22 mouse cellular contexts compared by ENCODE assay signal in genomic region chr19:4670776-4671175, GRCm38 (mm10). TPM values are rescaled to one million over a fixed set of nuclear protein-coding genes. Genes with fewer than 3 reads are reported as not detected.
A peak's percentile ranks its signal among the peaks of the same experiment; 100 is the strongest.
DNase-seq lines count a peak whose midpoint lies in the region; ATAC-seq and TF ChIP-seq lines count a peak whose summit lies in the region.
"Had no signal": no experiment of that assay in that cellular context is flagged by ENCODE, and none has a peak within 500 bp of the region (broad histone marks: within the 10 kb centered on the region; RNA-seq: fewer than 3 reads in every experiment).

No protein-coding gene starts in this region.

- WGBS in kidney, adult 2 months: 49% methylated on average over 4 of the region's 4 CpGs
- 26% methylated on average over 4 of the region's 4 CpGs for WGBS in kidney, embryonic 14.5 days
- WGBS in intestine, embryonic 15.5 days: 32% methylated on average over 4 of the region's 4 CpGs
- WGBS in thymus, adult 2 months: 87% methylated on average over 4 of the region's 4 CpGs

- no peak overlapping the region for H3K4me2 ChIP-seq in kidney, embryonic 14.5 days (replicated peaks; ENCODE audit: low read depth, low read length)
- no peak overlapping the region for H3K4me2 ChIP-seq in intestine, embryonic 15.5 days (replicated peaks)
- peak overlapping the region; percentile 8 for H3K4me2 ChIP-seq in myocyte (ENCODE audit: low read depth)
- H3K4me2 ChIP-seq: forebrain, embryonic 13.5 days; heart, embryonic 12.5 days; hindbrain, embryonic 14.5 days had no signal

- no peaks in the 10 kb centered on the region for H3K27me3 ChIP-seq in kidney, adult 2 months (replicated peaks; ENCODE audit: control insufficient read depth, insufficient read depth, low read length)
- H3K27me3 ChIP-seq in kidney, embryonic 14.5 days (ENCODE audit: control insufficient read depth, insufficient read depth, low read length): no peaks in the 10 kb centered on the region
- H3K27me3 ChIP-seq in C2C12 (ENCODE audit: control insufficient read depth, insufficient read depth, insufficient read length) (no peaks in the 10 kb centered on the region), myocyte (ENCODE audit: control insufficient read depth, insufficient read depth, insufficient read length) (no peaks in the 10 kb centered on the region)
- no peaks in the 10 kb centered on the region for H3K27me3 ChIP-seq in intestine, embryonic 15.5 days (replicated peaks)
- H3K27me3 ChIP-seq in thymus, adult 2 months (ENCODE audit: control insufficient read depth, insufficient read depth, low read length): no peaks in the 10 kb centered on the region
- H3K27me3 ChIP-seq: forebrain, embryonic 13.5 days had no signal

- H3K4me1 ChIP-seq in kidney, adult 2 months (ENCODE audit: control insufficient read depth, insufficient read depth, low read length): no peaks in the 10 kb centered on the region
- H3K4me1 ChIP-seq in kidney, embryonic 14.5 days (ENCODE audit: control insufficient read depth, insufficient read depth, low read length): no peaks in the 10 kb centered on the region
- H3K4me1 ChIP-seq in intestine, embryonic 15.5 days (replicated peaks): no peaks in the 10 kb centered on the region
- H3K4me1 ChIP-seq in thymus, adult 2 months (replicated peaks; ENCODE audit: control insufficient read depth, insufficient read depth, low read length): no peaks in the 10 kb centered on the region
- H3K4me1 ChIP-seq: embryonic facial prominence, embryonic 10.5 days; forebrain, embryonic 13.5 days; heart, embryonic 12.5 days had no signal

- no peaks in the 10 kb centered on the region for H3K79me3 ChIP-seq in C2C12 (ENCODE audit: low read depth)

- no peaks in the 10 kb centered on the region for H3K9me3 ChIP-seq in kidney, embryonic 14.5 days (ENCODE audit: control insufficient read depth, low read length)
- no peaks in the 10 kb centered on the region for H3K9me3 ChIP-seq in intestine, embryonic 15.5 days
- H3K9me3 ChIP-seq: embryonic facial prominence, embryonic 10.5 days; forebrain, embryonic 13.5 days; heart, embryonic 12.5 days; hindbrain, embryonic 10.5 days had no signal

- H3K9ac ChIP-seq in kidney, embryonic 14.5 days (ENCODE audit: low read depth, low read length): no peak overlapping the region
- no peak overlapping the region for H3K9ac ChIP-seq in intestine, embryonic 15.5 days
- H3K9ac ChIP-seq: forebrain, embryonic 13.5 days; forebrain, postnatal 0 days; heart, embryonic 12.5 days; hindbrain, embryonic 14.5 days had no signal

- H3ac ChIP-seq in C2C12 (ENCODE audit: control insufficient read depth, insufficient read length, low read depth) (no peak overlapping the region), myocyte (ENCODE audit: control insufficient read depth, insufficient read length) (no peak overlapping the region)

- no peak for TF ChIP-seq POLR2A in kidney, adult 2 months (IDR thresholded peaks at IDR 0.05; ENCODE audit: low read depth, low read length)
- TF ChIP-seq POLR2A in myocyte (IDR thresholded peaks at IDR 0.05; ENCODE audit: insufficient read length, low read depth): no peak
- TF ChIP-seq POLR2A in thymus, adult 2 months (IDR thresholded peaks at IDR 0.05; ENCODE audit: control insufficient read depth, extremely low read depth, insufficient read depth, low read length, poor library complexity): no peak

- no peak overlapping the region for H3K4me3 ChIP-seq in kidney, adult 2 months (ENCODE audit: insufficient read depth, low read depth, low read length)
- H3K4me3 ChIP-seq in kidney, embryonic 14.5 days (ENCODE audit: low read length): no peak overlapping the region
- H3K4me3 ChIP-seq in C2C12 (ENCODE audit: insufficient read depth, poor library complexity, severe bottlenecking) (no peak overlapping the region), myocyte (no peak overlapping the region)
- H3K4me3 ChIP-seq in intestine, embryonic 15.5 days (replicated peaks): no peak overlapping the region
- no peak overlapping the region for H3K4me3 ChIP-seq in thymus, adult 2 months (ENCODE audit: control insufficient read depth, insufficient read depth, low read length)
- H3K4me3 ChIP-seq: embryonic facial prominence, embryonic 10.5 days; forebrain, embryonic 13.5 days; heart, adult 2 months; heart, embryonic 12.5 days; hindbrain, embryonic 10.5 days had no signal

- H3K79me2 ChIP-seq in C2C12 (ENCODE audit: control insufficient read depth, insufficient read depth) (no peaks in the 10 kb centered on the region), myocyte (ENCODE audit: control insufficient read depth, insufficient read depth) (no peaks in the 10 kb centered on the region)

- no peak for TF ChIP-seq CTCF in kidney, adult 2 months (conservative IDR thresholded peaks at IDR 0.05; ENCODE audit: insufficient read depth, insufficient read length, low read depth, low read length)
- no peak for TF ChIP-seq CTCF in C2C12 (IDR thresholded peaks at IDR 0.05; ENCODE audit: control insufficient read depth, insufficient read depth, insufficient read length)
- no peak for TF ChIP-seq CTCF in thymus, adult 2 months (IDR thresholded peaks at IDR 0.05; ENCODE audit: borderline replicate concordance, control insufficient read depth, extremely low read depth, insufficient read depth, low read length, poor library complexity)

- no peaks in the 10 kb centered on the region for H3K36me3 ChIP-seq in kidney, adult 2 months (ENCODE audit: control insufficient read depth, insufficient read depth, low read length)
- no peaks in the 10 kb centered on the region for H3K36me3 ChIP-seq in kidney, embryonic 14.5 days (ENCODE audit: control insufficient read depth, insufficient read depth, low read length)
- H3K36me3 ChIP-seq in C2C12 (ENCODE audit: control insufficient read depth, insufficient read depth): no peaks in the 10 kb centered on the region
- no peaks in the 10 kb centered on the region for H3K36me3 ChIP-seq in intestine, embryonic 15.5 days
- no peaks in the 10 kb centered on the region for H3K36me3 ChIP-seq in myocyte (ENCODE audit: control insufficient read depth, insufficient read depth)
- no peaks in the 10 kb centered on the region for H3K36me3 ChIP-seq in thymus, adult 2 months (ENCODE audit: control insufficient read depth, insufficient read depth, low read length)
- H3K36me3 ChIP-seq: embryonic facial prominence, embryonic 10.5 days; heart, embryonic 12.5 days; hindbrain, embryonic 10.5 days had no signal

- no peak for ATAC-seq in kidney, embryonic 14.5 days (ENCODE audit: low FRiP score, low TSS enrichment)
- ATAC-seq in intestine, embryonic 15.5 days: peak; percentile 88
- ATAC-seq: forebrain, embryonic 13.5 days; forebrain, postnatal 0 days had no signal

- H3K27ac ChIP-seq in kidney, adult 2 months (ENCODE audit: insufficient read depth, low read depth, low read length): peak overlapping the region; percentile 56; the same call in 1 of the 2 replicates
- no peak overlapping the region for H3K27ac ChIP-seq in kidney, embryonic 14.5 days (ENCODE audit: low read depth, low read length)
- no peak overlapping the region for H3K27ac ChIP-seq in intestine, embryonic 15.5 days
- H3K27ac ChIP-seq in thymus, adult 2 months (ENCODE audit: control insufficient read depth, insufficient read depth, low read length): no peak overlapping the region
- H3K27ac ChIP-seq: embryonic facial prominence, embryonic 10.5 days; forebrain, embryonic 13.5 days; heart, adult 2 months; hindbrain, embryonic 10.5 days; hindbrain, embryonic 14.5 days had no signal

- peak; percentile 21 for DNase-seq in kidney, adult 2 months
- no peak for DNase-seq in cerebellum, adult 8-10 months
- no peak for DNase-seq in heart, adult 8-10 months (ENCODE audit: low spot score)
- DNase-seq in thymus, adult 2 months: no peak
- DNase-seq: adrenal gland, adult 8-10 months; adrenal gland, postnatal 36 days; cerebellum, adult 11 months; cerebellum, adult 9-10 months; cerebellum, postnatal 36 days; forebrain, postnatal 0 days; gastrocnemius, postnatal 14 days; heart, adult 2 months had no signal

TF ChIP-seq in C2C12, 6 proteins besides CTCF, POLR2A, EP300 and RAD21 (continues in another document):
- TF ChIP-seq MYOD1 (IDR thresholded peaks at IDR 0.05; ENCODE audit: control insufficient read depth, insufficient read length, low read depth) (peak; percentile 81), MAX (IDR thresholded peaks at IDR 0.05) (no peak)

TF ChIP-seq in myocyte, 11 proteins besides CTCF, POLR2A, EP300 and RAD21 (continues in another document):
- TF ChIP-seq MYOG (IDR thresholded peaks at IDR 0.05; ENCODE audit: control insufficient read depth in 1 of 3, insufficient read depth in 1 of 3, insufficient read length in 2 of 3, low read depth in 2 of 3): no peak

RNA-seq across cellular contexts. Expression of gene Gm960, which starts 27.7 kb away (rescaled TPM):
- 1.1 TPM in 2 replicates for polyA plus RNA-seq in kidney, adult 2 months (2012; rRNA removed)
- 3.4 and 5.2 TPM in 2 replicates for polyA plus RNA-seq in kidney, embryonic 14.5 days (2014; fragmentation: Nextera tagmentation; extraction: Ambion mirVana)
- polyA plus RNA-seq in C2C12 (2012; fragmentation: generic; extraction: Trizol): 0.96 TPM
- polyA plus RNA-seq in intestine, embryonic 15.5 days (2015; fragmentation: Nextera tagmentation; extraction: Ambion mirVana): 1.4 and 2.7 TPM in 2 replicates
- polyA plus RNA-seq in myocyte (2012; fragmentation: generic; extraction: Trizol): 0.90 TPM
- not detected for total RNA-seq in heart, adult 8-10 months (2022)
- polyA plus RNA-seq in thymus, adult 2 months (2012; rRNA removed): 0.04 and 1.1 TPM in 2 replicates
- total RNA-seq: heart, adult 2 months; heart, postnatal 25 days had no signal
- polyA plus RNA-seq: heart, adult 2 months had no signal

RNA-seq across cellular contexts. Expression of gene Sptbn2, which starts 40.2 kb away (rescaled TPM):
- 11.0 and 12.0 TPM in 2 replicates for polyA plus RNA-seq in kidney, adult 2 months (2012; rRNA removed)
- 1.8 and 2.9 TPM in 2 replicates for polyA plus RNA-seq in kidney, embryonic 14.5 days (2014; fragmentation: Nextera tagmentation; extraction: Ambion mirVana)
- polyA plus RNA-seq in C2C12 (2012; fragmentation: generic; extraction: Trizol): 0.15 TPM
- 1.4 and 1.7 TPM in 2 replicates for polyA plus RNA-seq in intestine, embryonic 15.5 days (2015; fragmentation: Nextera tagmentation; extraction: Ambion mirVana)
- polyA plus RNA-seq in myocyte (2012; fragmentation: generic; extraction: Trizol): 0.56 TPM
- total RNA-seq in heart, adult 8-10 months (2022): under 1 TPM; 0.22 to 0.91 (median 0.50) TPM
- 0.23 and 0.26 TPM in 2 replicates for polyA plus RNA-seq in thymus, adult 2 months (2012; rRNA removed)

RNA-seq across cellular contexts. Expression of gene Rce1, which starts 45.3 kb away (rescaled TPM):
- 82.2 and 92.8 TPM in 2 replicates for polyA plus RNA-seq in kidney, adult 2 months (2012; rRNA removed)
- polyA plus RNA-seq in kidney, embryonic 14.5 days (2014; fragmentation: Nextera tagmentation; extraction: Ambion mirVana): 73.1 and 85.0 TPM in 2 replicates
- polyA plus RNA-seq in C2C12 (2012; fragmentation: generic; extraction: Trizol): 56.9 TPM
- 61.5 and 68.8 TPM in 2 replicates for polyA plus RNA-seq in intestine, embryonic 15.5 days (2015; fragmentation: Nextera tagmentation; extraction: Ambion mirVana)
- polyA plus RNA-seq in myocyte (2012; fragmentation: generic; extraction: Trizol): 43.8 TPM
- 1 to 10 TPM; 6.9 to 9.2 (median 8.0) TPM for total RNA-seq in heart, adult 8-10 months (2022)
- polyA plus RNA-seq in thymus, adult 2 months (2012; rRNA removed): 151 and 163 TPM in 2 replicates

RNA-seq across cellular contexts. Expression of gene Lrfn4, which starts 55.3 kb away (rescaled TPM):
- 6.1 and 8.7 TPM in 2 replicates for polyA plus RNA-seq in kidney, adult 2 months (2012; rRNA removed)
- 12.6 and 15.4 TPM in 2 replicates for polyA plus RNA-seq in kidney, embryonic 14.5 days (2014; fragmentation: Nextera tagmentation; extraction: Ambion mirVana)
- polyA plus RNA-seq in C2C12 (2012; fragmentation: generic; extraction: Trizol) (40.8 TPM), myocyte (2012; fragmentation: generic; extraction: Trizol) (22.0 TPM)
- polyA plus RNA-seq in intestine, embryonic 15.5 days (2015; fragmentation: Nextera tagmentation; extraction: Ambion mirVana): 6.5 and 7.8 TPM in 2 replicates
- total RNA-seq in heart, adult 8-10 months (2022): 1 to 10 TPM; 5.7 to 7.8 (median 7.1) TPM
- 17.3 and 18.1 TPM in 2 replicates for polyA plus RNA-seq in thymus, adult 2 months (2012; rRNA removed)
